Mouse (Mus musculus) myocyte (in vitro differentiated cells): Measurements from ENCODE around the gene Kcnn4. TPM values are rescaled to one million over a fixed set of nuclear protein-coding genes. Genes with fewer than 3 reads are reported as not detected.

Experiments used
- H3K27me3 ChIP-seq: one replicate; pipeline ENCODE4 v1.6.1; 2011; ENCODE audit not compliant: control insufficient read depth, insufficient read depth, insufficient read length
- H3K36me3 ChIP-seq: one replicate; pipeline ENCODE4 v1.6.1; 2011; ENCODE audit not compliant: control insufficient read depth, insufficient read depth
- H3K4me2 ChIP-seq: one replicate; pipeline ENCODE4 v1.6.1; 2011; ENCODE audit warnings: low read depth, control low read depth
- H3K4me3 ChIP-seq: one replicate; pipeline ENCODE4 v1.5.1; 2011; ENCODE audit warnings: mild to moderate bottlenecking, control low read depth, moderate library complexity
- H3K79me2 ChIP-seq: one replicate; pipeline ENCODE4 v1.6.1; 2011; ENCODE audit not compliant: control insufficient read depth, insufficient read depth
- H3ac ChIP-seq: one replicate; pipeline ENCODE4 v1.6.1; 2011; ENCODE audit not compliant: control insufficient read depth, insufficient read length
- CEBPB ChIP-seq: IDR thresholded peaks from 2 replicates; pipeline ENCODE4 v1.6.1; 2011; ENCODE audit warnings: mild to moderate bottlenecking, moderate library complexity; ENCODE audit not compliant: poor library complexity, insufficient read depth, severe bottlenecking
- E2F4 ChIP-seq: IDR thresholded peaks from one replicate; pipeline ENCODE4 v1.6.1; 2011; ENCODE audit warnings: mild to moderate bottlenecking, control low read depth, moderate library complexity; ENCODE audit not compliant: insufficient read depth
- MAX ChIP-seq: IDR thresholded peaks from one replicate; pipeline ENCODE4 v1.6.1; 2011; ENCODE audit warnings: low read depth, mild to moderate bottlenecking, control low read depth
- MYOD1 ChIP-seq, 3 experiments: IDR thresholded peaks; one replicate each; pipeline ENCODE4 v1.6.1; 2011; ENCODE audit warnings: control low read depth in 2 of 3, low read depth in 2 of 3, mild to moderate bottlenecking in 2 of 3, moderate library complexity in 1 of 3; ENCODE audit not compliant: insufficient read length in 2 of 3, control insufficient read depth in 1 of 3
- MYOG ChIP-seq, 3 experiments: IDR thresholded peaks; one replicate each; pipeline ENCODE4 v1.6.1; 2011; ENCODE audit warnings: control low read depth in 2 of 3, low read depth in 2 of 3, mild to moderate bottlenecking in 2 of 3; ENCODE audit not compliant: insufficient read length in 2 of 3, control insufficient read depth in 1 of 3, insufficient read depth in 1 of 3
- POLR2A ChIP-seq: IDR thresholded peaks from one replicate; pipeline ENCODE4 v1.6.1; 2011; ENCODE audit warnings: low read depth, mild to moderate bottlenecking, control low read depth, moderate library complexity; ENCODE audit not compliant: insufficient read length
- POLR2AphosphoS2 ChIP-seq: IDR thresholded peaks from one replicate; pipeline ENCODE4 v1.6.1; 2011; ENCODE audit warnings: low read depth, control low read depth; ENCODE audit not compliant: insufficient read length
- REST ChIP-seq: IDR thresholded peaks from one replicate; pipeline ENCODE4 v1.6.1; 2011; ENCODE audit warnings: mild to moderate bottlenecking, control low read depth, moderate library complexity; ENCODE audit not compliant: insufficient read depth, insufficient read length
- SRF ChIP-seq: IDR thresholded peaks from one replicate; pipeline ENCODE4 v1.6.1; 2011; ENCODE audit warnings: low read depth; ENCODE audit not compliant: control insufficient read depth, insufficient read length
- TCF12 ChIP-seq: IDR thresholded peaks from one replicate; pipeline ENCODE4 v1.6.1; 2011; ENCODE audit warnings: mild to moderate bottlenecking, control low read depth; ENCODE audit not compliant: poor library complexity, insufficient read depth, severe bottlenecking
- TCF3 ChIP-seq: IDR thresholded peaks from one replicate; pipeline ENCODE4 v1.6.1; 2011; ENCODE audit warnings: low read depth, control low read depth; ENCODE audit not compliant: insufficient read length
- USF1 ChIP-seq: IDR thresholded peaks from one replicate; pipeline ENCODE4 v1.6.1; 2011; ENCODE audit warnings: low read depth, mild to moderate bottlenecking, control low read depth, moderate library complexity
- polyA plus RNA-seq: library from polyadenylated mRNA; unstranded; fragments of >200 nt; fragmentation: generic; extraction: Trizol; gene quantifications from one replicate; pipeline ENCODE4 v1.2.1, GENCODE M21; 2012; ENCODE audit warnings: missing spikeins

Gene Kcnn4
- polyA plus RNA-seq, 1 experiment = 37.4 TPM

DNA sequence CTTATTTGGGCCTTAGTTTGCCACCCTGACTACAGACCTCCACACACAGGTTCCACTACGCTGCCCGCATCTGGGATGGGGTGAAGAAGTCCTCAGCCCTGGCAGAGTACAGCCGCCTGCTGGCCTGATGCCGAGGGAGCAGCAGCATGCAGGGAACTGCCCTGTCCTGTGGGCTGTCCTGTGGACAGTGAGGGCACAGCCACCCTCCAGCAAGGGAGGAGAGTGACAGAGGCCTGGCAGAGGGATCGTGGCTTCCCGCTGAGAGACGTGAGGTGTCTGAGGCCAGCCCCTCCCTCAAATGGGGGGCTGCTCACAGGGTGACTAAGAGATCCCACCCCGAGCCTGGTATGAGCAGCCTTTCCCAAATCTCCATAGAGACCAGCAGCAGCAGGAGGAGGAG is 52.2 kb downstream of the Kcnn4 start:
- H3K4me3 ChIP-seq = no peak overlapping the region
- no peaks in the 10 kb centered on the region for H3K36me3 ChIP-seq
- H3K79me2 ChIP-seq = no peaks in the 10 kb centered on the region
- no peak for TF ChIP-seq POLR2A
- no peak for TF ChIP-seq REST
- no peak for TF ChIP-seq CEBPB
- no peak for TF ChIP-seq MYOG (IDR thresholded peaks at IDR 0.05; ENCODE audit: control insufficient read depth in 1 of 3, insufficient read depth in 1 of 3, insufficient read length in 2 of 3, low read depth in 2 of 3)
- no peak for TF ChIP-seq MYOD1 (IDR thresholded peaks at IDR 0.05; ENCODE audit: control insufficient read depth in 1 of 3, insufficient read length in 2 of 3, low read depth in 2 of 3)
- H3K4me2 ChIP-seq = no peak overlapping the region
- no peak overlapping the region for H3ac ChIP-seq
- no peaks in the 10 kb centered on the region for H3K27me3 ChIP-seq

DNA sequence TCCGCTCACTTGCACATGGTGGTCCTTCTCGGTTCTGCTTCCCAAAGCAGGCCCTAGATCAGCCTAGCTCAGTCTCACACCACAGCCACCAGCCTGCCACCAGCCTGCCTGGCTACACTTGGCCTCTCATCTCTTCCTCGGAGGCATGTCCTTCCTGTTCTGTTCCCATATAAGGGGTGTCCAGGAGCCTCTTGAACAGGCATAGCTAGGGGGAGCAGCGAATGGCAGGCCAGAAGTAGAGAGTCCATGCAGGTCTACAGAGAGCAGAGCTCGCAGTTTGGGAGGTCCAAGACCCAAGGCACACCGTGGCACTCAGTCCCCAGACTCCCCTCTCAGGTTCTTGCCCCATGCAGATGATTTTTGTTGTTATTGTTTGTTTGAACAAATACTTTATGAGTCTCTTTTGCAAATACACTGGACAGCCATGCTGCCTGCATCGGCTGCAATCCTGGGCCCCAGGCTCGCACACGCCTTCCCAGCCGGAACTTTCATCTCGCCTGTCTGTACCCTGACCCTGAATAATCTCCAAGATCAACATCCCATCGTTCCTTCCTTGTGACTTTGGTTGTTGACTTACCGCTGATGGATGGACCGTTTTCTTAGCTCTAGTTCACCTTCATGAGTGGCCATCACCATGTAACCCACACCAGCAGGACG is 53.2 kb downstream of the Kcnn4 start:
- H3K4me2 ChIP-seq = no peak overlapping the region
- no peak overlapping the region for H3K4me3 ChIP-seq
- no peaks in the 10 kb centered on the region for H3K36me3 ChIP-seq
- TF ChIP-seq REST (no peak), MAX (no peak), USF1 (no peak), E2F4 (no peak), TCF12 (no peak), POLR2A (no peak), POLR2AphosphoS2 (no peak), SRF (no peak), MYOG (IDR thresholded peaks at IDR 0.05; ENCODE audit: control insufficient read depth in 1 of 3, insufficient read depth in 1 of 3, insufficient read length in 2 of 3, low read depth in 2 of 3) (no peak), TCF3 (no peak), MYOD1 (IDR thresholded peaks at IDR 0.05; ENCODE audit: control insufficient read depth in 1 of 3, insufficient read length in 2 of 3, low read depth in 2 of 3) (no peak), CEBPB (no peak)
- H3ac ChIP-seq = no peak overlapping the region
- no peaks in the 10 kb centered on the region for H3K79me2 ChIP-seq
- no peaks in the 10 kb centered on the region for H3K27me3 ChIP-seq

DNA sequence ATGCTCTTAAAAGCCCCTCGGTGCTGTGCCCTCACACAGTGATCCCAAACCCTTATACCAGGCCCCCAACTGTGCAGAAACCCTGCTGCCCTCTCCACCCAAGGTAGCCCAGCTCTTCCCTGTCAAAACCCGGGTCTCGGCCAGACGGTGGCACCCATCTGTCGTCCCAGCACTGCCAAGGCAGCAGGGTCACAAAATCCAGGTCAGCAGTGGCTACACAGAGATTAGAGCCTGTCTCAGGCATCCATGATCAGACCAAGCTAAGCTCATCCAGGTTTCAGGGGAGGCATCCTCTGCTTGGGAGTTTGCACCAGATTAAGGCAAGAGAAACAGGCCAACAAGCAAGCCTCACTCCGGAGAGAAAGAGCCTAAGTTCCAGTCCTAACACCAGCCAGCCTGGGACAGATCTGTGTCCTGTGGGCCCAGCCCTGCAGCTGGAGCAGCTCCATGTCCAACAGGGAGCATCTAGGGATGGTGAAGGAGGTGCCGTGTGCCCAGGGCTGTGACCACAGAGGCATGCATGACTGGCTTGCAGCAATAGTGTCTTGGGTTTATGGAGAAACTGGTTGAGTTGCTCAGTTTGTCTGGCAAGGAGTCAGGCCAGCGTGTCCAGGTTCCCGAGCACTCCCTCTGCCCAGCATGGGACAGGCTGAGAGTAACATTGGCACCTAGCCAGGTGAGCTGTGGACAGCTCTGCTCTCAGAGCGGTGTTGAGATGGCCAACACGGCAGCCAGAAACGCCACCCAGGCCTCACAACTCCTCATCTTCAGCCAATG is 54.1 kb downstream of the Kcnn4 start:
- TF ChIP-seq CEBPB (no peak), TCF12 (no peak), MYOG (IDR thresholded peaks at IDR 0.05; ENCODE audit: control insufficient read depth in 1 of 3, insufficient read depth in 1 of 3, insufficient read length in 2 of 3, low read depth in 2 of 3) (no peak), SRF (no peak), REST (no peak), MYOD1 (IDR thresholded peaks at IDR 0.05; ENCODE audit: control insufficient read depth in 1 of 3, insufficient read length in 2 of 3, low read depth in 2 of 3) (no peak), POLR2AphosphoS2 (peak; percentile 39), USF1 (no peak)
- Histone ChIP-seq H3K36me3 (no peaks in the 10 kb centered on the region), H3K4me3 (no peak overlapping the region), H3ac (no peak overlapping the region), H3K4me2 (no peak overlapping the region), H3K27me3 (no peaks in the 10 kb centered on the region), H3K79me2 (no peaks in the 10 kb centered on the region)

DNA sequence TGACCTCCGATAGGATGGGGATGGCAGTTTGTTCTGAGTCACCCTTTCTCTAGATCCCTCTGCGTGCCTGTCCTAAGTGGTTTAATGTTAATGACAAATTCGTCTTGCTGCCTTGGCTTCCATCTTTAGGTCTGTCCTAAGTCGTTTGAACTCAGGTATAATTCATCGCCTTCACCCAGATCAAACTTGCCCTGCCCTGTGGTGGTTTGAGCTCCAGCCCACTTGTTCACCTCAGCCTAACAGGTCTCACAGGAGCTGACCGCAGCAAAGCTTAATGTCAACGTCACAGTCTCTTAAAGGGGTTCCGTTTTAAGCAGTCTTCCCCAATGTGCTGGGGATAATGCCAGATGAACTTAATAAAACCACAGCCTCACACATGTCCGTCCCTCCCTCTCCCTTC is 55.9 kb downstream of the Kcnn4 start:
- H3K79me2 ChIP-seq = no peaks in the 10 kb centered on the region
- no peak for TF ChIP-seq MYOD1 (IDR thresholded peaks at IDR 0.05; ENCODE audit: control insufficient read depth in 1 of 3, insufficient read length in 2 of 3, low read depth in 2 of 3)
- TF ChIP-seq E2F4 = no peak
- TF ChIP-seq MYOG (IDR thresholded peaks at IDR 0.05; ENCODE audit: control insufficient read depth in 1 of 3, insufficient read depth in 1 of 3, insufficient read length in 2 of 3, low read depth in 2 of 3) = no peak
- TF ChIP-seq POLR2A = no peak
- TF ChIP-seq TCF12 = no peak
- TF ChIP-seq REST = no peak
- TF ChIP-seq USF1 = no peak
- no peak for TF ChIP-seq POLR2AphosphoS2
- no peak for TF ChIP-seq SRF
- no peaks in the 10 kb centered on the region for H3K36me3 ChIP-seq
- no peak overlapping the region for H3K4me3 ChIP-seq
- no peak overlapping the region for H3ac ChIP-seq
- H3K4me2 ChIP-seq = no peak overlapping the region
- H3K27me3 ChIP-seq = no peaks in the 10 kb centered on the region
